Mouse (Mus musculus): Measurements from ENCODE around the gene Xrcc5. TPM values are rescaled to one million over a fixed set of nuclear protein-coding genes. Genes with fewer than 3 reads are reported as not detected.
A peak's percentile ranks its signal among the peaks of the same experiment; 100 is the strongest.

Gene Xrcc5
- total RNA-seq, 2 experiments from 2014 or later: 12.3 to 13.1 TPM

- peak in 1 of 2 experiments; percentile 70 for DNase-seq (ENCODE audit: low spot score in 2 of 2)
These were observed 6.3 kb downstream of the Xrcc5 start for GRCm38 (mm10) chr1:72313399-72314039.

GRCm38 (mm10) chr1:72315447-72315846 is 8.2 kb downstream of the Xrcc5 start:
- DNase-seq (ENCODE audit: low spot score in 2 of 2): no peak

DNA sequence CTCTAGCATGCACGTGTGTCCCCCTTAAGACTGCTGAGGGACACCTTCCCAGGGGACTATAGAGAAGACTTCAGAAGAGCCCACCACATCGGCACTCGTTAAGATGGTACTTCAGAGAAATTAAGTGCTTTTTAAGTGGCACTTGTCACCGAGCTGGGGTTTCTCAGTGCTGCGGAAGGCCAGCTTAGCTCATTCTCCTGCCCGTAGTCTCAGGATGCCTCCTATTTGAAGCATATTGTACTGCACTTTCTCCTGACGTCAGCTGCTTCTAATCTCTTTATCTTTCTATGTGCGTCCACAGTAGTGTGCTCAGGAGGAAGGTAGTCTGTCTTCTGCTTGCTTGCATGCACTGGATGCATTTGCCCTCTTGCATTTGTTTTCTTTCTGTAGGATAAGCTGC is 9.2 kb downstream of the Xrcc5 start:
- DNase-seq (ENCODE audit: low spot score in 2 of 2): no peak

- no peak for DNase-seq (ENCODE audit: low spot score in 2 of 2)
These were observed 9.7 kb downstream of the Xrcc5 start for GRCm38 (mm10) chr1:72316901-72317300.

DNA sequence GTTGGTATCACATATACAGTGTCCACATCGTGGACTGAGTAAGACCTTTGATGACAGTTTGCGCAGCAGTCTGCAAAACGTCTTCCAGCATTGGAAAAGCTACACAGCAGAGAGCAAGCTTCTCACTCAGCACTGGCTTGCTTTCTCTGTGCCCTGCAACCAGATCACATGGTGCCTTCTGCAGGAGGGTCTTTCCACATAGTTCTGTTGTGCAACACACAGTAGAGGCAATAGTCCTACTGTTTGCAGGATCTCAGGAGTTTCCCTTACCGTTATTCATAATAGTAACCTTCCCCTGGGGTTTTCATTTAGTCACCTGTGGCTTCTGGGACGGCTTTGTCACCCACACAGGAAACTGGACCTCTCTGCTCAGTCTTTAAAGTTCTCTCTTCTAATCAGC is 13.5 kb downstream of the Xrcc5 start:
- no peak for DNase-seq (ENCODE audit: low spot score in 2 of 2)

DNA sequence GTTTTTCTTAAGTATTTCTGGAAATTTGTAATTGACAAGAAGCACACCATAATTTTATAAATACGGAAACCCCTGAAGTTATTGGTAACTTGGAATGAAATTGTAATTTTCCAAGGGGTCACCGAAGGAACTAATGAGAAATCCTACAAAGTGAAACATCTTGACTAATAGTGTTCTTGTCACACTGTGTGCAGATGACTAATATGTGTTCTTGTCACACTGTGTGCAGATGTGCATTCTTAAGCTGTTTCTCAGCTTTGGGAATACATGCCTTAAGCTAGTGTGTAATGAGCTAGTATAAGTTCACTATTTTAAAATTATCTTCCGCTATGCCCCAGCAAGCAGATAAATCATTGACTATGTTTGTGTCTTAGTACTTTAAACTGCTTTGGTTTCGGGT is 16.0 kb downstream of the Xrcc5 start:
- no peak for DNase-seq (ENCODE audit: low spot score in 2 of 2)

DNA sequence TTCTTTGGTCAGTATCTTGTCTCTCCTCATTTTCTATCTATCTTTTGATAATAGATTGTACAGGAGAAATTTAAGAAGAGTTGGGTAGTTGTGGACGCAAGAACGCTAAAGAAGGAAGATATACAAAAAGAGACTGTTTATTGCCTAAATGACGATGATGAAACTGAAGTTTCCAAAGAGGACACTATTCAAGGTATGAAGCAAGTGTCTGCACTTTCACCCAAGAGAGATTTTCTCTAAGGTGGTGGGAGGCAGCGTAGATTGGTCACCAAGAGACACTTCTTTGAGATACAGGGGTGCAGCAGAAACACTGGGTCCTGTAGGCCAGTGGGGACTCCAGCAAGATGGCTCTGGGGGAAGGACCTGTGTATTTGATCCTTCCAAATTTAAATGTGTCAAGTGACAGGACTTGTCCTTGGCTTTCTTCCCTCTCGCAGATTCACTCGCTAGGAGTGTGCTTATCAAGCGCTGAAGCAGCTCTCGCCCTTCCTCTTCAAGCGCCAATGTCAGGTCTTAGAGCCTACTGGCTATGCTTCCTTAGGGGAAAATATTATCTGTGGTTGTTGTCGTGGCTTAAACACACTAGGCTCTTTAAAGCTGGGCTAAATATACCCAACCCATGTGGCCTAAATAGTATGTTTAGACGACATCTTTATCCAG is 19.1 kb downstream of the Xrcc5 start:
- DNase-seq (ENCODE audit: low spot score in 2 of 2): no peak

DNA sequence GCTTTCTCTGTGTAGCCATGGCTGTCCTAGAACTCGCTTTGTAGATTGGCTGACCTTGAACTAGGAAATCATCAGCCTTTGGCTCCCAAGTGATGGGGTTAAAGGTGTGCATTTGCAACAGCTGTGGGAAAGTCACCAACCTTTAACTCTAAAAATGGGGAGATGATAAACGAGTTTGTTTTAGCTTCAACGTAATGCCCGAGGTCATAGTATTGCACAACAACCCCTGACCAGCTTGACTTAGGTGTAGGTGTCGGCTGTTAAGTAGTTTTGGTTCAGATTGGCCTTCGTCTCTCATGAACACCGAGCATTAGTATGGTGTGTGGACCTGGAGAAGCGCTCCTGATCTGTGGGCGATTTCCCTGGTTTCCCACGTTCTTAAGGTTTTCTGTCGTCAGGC is 27.6 kb downstream of the Xrcc5 start:
- DNase-seq (ENCODE audit: low spot score in 2 of 2): no peak

GRCm38 (mm10) chr1:72336780-72337179 is 29.6 kb downstream of the Xrcc5 start:
- DNase-seq (ENCODE audit: low spot score in 2 of 2): peak in 1 of 2 experiments; percentile 33

DNA sequence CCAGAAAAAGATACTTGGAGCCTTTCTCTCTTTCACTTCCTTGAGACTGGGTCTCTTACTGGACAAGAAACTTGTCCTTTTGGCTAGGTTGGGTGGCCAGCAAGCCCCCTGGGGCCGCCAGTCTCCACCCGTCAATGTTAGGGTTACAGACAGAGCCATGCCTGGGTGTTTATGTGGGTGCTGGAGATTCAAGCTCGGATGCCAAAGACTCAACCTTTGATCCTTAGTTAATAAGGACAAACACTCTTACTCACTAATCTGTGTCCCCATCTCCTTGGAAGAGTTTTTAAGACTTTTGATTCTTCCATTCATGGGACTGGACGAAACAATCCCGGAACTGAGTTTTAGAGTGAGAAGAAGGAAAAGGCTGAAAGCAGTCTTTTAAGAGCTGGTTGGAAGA is 31.1 kb downstream of the Xrcc5 start:
- no peak for DNase-seq (ENCODE audit: low spot score in 2 of 2)

DNA sequence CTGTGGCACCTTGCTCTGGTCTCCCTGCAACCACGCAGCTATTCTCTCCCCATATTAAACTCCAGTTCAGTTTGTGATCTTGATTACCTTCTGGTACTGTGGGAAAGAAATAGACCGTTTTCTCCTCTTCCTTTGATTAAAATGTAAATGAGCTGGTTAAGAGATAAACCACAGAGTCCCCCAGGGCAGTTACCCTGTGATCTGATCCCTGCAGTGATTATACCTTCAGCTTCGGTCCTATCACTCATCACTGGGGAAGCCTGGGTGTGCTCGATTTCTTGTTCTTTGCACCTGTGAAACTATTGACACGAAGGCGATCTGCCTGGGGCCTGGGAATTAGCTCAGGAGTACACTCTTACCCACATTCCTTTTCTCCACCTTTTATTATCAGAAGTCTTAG is 40.7 kb downstream of the Xrcc5 start:
- DNase-seq (ENCODE audit: low spot score in 2 of 2): no peak

- DNase-seq (ENCODE audit: low spot score in 2 of 2): no peak
These were observed 47.6 kb downstream of the Xrcc5 start for GRCm38 (mm10) chr1:72354856-72355255.

GRCm38 (mm10) chr1:72358216-72358615 is 51.0 kb downstream of the Xrcc5 start:
- no peak for DNase-seq (ENCODE audit: low spot score in 2 of 2)

- no peak for DNase-seq (ENCODE audit: low spot score in 2 of 2)
These were observed 52.2 kb downstream of the Xrcc5 start for GRCm38 (mm10) chr1:72359462-72359861.

DNA sequence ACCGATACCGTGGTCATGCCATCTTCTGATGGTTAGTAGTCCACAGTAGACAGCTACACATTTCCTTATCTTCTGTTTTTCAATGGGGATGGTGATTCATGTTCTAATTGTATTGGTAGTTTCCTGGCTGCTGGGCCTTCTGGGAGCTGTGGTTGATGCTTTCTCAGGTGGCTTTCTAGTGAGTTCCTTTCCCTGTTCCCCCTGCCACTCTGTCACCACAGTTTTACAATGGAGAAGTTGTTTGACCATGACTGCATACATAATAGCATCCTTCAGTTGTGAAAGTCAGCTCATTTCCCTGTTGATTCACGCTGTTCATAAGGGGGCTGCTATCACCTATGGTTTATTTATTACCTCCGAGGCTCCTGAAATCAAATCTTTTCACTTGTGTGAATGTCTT is 53.6 kb downstream of the Xrcc5 start:
- DNase-seq (ENCODE audit: low spot score in 2 of 2): no peak

GRCm38 (mm10) chr1:72364661-72365060 is 57.4 kb downstream of the Xrcc5 start:
- no peak for DNase-seq (ENCODE audit: low spot score in 2 of 2)

DNA sequence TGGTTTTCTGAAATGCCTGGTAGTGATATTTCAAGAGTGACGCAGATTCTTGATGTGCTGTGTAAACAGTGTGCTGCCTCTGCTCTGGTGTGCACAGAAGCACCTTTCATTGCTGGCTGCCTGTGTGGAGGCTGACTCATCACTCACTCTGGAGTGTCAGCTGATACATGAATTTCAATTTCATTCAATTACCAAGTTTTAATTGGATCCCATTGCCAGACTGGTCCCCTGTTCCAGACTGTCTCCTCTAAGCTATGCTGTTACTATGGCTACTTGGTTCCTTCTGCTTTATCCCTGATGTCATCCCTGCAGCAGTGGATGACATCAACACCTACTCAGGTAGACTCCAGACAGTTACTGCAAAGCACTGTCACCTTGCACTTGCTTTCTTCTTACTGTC is 65.3 kb downstream of the Xrcc5 start:
- DNase-seq (ENCODE audit: low spot score in 2 of 2): peak; percentile 37 to 83

GRCm38 (mm10) chr1:72372913-72373312 is 65.7 kb downstream of the Xrcc5 start:
- DNase-seq (ENCODE audit: low spot score in 2 of 2): no peak

DNA sequence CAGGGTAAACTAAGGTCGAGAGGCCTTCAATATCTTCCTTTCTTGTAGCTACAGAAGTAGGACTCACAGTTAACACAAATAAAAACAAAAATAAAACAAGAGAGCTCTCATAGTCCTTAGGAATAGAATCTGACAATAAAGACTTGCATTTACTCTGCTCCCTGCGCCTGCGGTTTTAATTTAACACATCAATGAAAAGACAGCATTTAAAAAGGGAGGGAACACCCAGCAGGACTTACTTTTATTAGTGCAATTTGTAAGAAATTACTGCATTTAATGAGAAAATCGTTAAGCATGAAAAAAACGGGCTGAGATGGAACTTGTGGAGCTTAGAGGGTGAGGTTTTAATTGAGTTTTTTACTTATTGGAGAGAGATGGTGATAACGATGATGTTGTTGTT is 66.4 kb downstream of the Xrcc5 start:
- DNase-seq (ENCODE audit: low spot score in 2 of 2): no peak

DNA sequence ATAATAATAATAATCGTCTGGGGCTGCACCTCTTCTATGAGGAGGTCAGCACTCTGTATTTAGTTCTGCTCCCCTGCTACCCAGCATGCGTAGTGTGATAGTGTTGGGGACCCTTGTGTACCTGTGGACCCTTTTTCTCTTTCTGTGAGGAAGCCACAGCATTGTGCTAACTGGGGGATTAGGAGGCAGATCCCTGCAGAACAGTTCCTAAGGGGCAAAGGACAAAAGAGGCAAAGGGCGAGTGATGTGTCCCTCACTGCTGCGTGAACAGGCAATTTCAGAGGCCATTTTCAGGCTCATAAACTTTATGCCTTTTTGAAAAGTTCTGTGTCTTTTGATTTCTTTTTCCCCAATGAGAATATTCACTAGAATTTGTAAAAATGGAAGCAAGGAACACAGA is 66.8 kb downstream of the Xrcc5 start:
- DNase-seq (ENCODE audit: low spot score in 2 of 2): no peak

DNA sequence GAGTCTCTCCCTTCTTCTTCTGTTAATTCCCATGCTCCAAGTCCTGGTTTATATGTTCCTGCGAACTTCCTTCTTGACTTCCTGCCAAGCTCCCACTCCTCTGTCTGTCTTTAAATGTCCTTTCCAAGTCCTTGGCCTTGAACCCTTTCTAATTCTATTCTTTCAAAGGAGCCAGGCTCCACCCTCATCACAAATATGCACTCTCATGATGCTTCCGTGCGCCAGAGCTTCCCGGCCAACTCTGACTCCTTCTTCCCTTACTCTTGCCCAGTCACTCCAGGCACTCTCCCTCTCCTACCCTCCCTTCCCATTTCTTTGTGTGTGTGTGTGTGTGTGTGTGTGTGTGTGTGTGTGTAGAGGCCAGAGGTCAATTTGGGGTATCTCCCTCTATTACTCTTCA is 70.9 kb downstream of the Xrcc5 start:
- no peak for DNase-seq (ENCODE audit: low spot score in 2 of 2)

- DNase-seq (ENCODE audit: low spot score in 2 of 2): no peak
These were observed 72.6 kb downstream of the Xrcc5 start for GRCm38 (mm10) chr1:72379752-72380353.

DNA sequence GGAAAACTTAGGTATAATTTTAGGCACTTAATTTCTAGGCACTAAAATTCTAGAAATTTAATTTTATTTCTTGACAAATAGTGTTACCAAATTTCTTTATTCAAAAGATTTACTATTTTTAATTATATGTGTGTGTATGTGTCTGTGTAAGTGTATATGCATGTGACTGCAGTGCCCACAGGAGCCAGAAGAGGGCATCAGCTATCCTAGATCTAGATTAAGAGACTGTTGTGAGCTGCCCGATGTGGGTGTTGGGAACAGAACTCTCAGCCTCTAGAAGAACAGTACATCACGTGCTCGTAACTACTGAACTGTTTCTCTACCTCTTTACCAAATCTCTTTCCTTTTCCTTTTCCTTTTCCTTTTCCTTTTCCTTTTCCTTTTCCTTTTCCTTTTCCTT is 73.3 kb downstream of the Xrcc5 start:
- DNase-seq (ENCODE audit: low spot score in 2 of 2): no peak
